Mouse (Mus musculus) liver, postnatal 0 days (tissue): ENCODE results near the gene Fndc8.

ENCODE experiments used
- CTCF ChIP-seq: sonication (generic); IDR thresholded peaks from 2 replicates; pipeline ENCODE4 v1.5.1; 2016; ENCODE audit warnings: antibody characterized with exemption, low read depth
- EP300 ChIP-seq: IDR thresholded peaks from 2 replicates; pipeline ENCODE4 v1.6.1; 2016; ENCODE audit warnings: antibody characterized with exemption, low read depth, mild to moderate bottlenecking

DNA sequence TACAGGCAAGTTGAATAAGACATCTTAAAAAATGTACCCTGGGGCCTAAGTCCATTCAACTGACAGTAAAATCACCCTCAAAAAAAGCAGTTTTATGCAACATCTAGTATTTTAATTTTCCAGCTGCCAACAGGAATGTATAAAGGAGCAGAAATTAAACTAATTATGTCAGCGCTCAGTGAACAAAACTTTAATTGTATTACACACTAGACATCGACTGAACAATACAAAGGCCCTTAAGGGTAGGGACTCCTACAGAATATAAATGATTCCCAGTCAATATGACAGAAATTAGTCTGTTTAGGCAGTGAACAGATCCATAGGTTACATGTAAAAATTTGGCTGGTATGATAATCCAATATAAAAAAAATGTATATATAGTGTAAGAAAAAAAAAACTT is 28.9 kb upstream of the Fndc8 start:
- TF ChIP-seq EP300: no peak
- TF ChIP-seq CTCF: no peak
